Mouse (Mus musculus): Measurements from ENCODE around the gene Plcg1.

DNA sequence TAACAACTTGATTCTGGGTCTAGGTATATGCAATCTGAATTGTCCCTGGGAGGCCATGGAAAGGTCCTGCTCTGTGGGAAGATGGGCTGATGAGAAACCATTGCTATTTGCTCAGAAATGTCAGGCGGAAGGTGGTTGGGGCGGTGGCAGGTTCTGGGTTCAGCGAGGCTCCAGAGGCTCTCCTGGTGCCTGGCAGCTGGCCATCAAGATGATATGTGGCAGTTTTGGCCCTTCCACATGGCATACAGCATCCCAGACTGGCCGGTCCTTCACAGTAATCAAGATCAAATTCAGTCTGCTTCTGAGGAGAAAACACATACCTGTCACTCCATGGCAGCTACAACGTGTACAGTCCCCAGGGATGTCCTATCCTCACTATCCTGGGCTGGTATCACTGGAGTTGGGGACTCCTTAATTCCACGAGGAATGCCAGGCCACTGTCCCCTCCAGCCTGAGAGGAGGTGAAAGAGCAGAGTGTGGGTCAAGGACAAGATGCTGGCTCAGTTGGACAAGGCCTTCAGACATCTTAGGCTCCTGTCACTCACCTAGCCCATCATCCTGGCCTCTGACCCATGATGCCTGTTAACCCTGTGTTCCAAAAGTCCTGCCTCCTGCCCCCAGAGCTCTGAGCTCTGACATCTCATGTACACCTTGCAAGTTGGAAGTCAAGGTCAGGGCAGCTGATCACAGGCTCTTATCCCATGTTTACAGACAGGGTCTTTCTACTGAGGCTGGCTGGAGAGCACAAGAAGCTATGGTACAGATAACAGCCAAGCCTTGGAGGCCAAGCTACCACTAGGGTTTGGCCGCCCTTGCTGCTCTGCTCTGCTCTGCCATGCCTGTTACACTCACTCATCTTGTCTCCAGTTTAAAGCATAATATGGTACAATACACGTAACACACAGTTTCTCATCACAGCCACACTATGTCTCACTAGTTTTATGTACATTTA is 40.5 kb downstream of the Plcg1 start:
- no peak for TF ChIP-seq CTCF (IDR thresholded peaks at IDR 0.05; ENCODE audit: low read depth)
- TF ChIP-seq EP300 (optimal IDR thresholded peaks at IDR 0.05) = no peak
